Mouse (Mus musculus) myocyte (in vitro differentiated cells): Measurements from ENCODE around the gene Sltm. TPM values are rescaled to one million over a fixed set of nuclear protein-coding genes. Genes with fewer than 3 reads are reported as not detected.
"Not testable (repeated sequence)": the region's sequence is repeated elsewhere in the genome, so short reads cannot be mapped to it uniquely, and the experiment has no call there.

ENCODE experiments used
- H3K27me3 ChIP-seq: one replicate; pipeline ENCODE4 v1.6.1; 2011; ENCODE audit not compliant: control insufficient read depth, insufficient read depth, insufficient read length
- H3K36me3 ChIP-seq: one replicate; pipeline ENCODE4 v1.6.1; 2011; ENCODE audit not compliant: control insufficient read depth, insufficient read depth
- H3K4me2 ChIP-seq: one replicate; pipeline ENCODE4 v1.6.1; 2011; ENCODE audit warnings: low read depth, control low read depth
- H3K4me3 ChIP-seq: one replicate; pipeline ENCODE4 v1.5.1; 2011; ENCODE audit warnings: mild to moderate bottlenecking, control low read depth, moderate library complexity
- H3K79me2 ChIP-seq: one replicate; pipeline ENCODE4 v1.6.1; 2011; ENCODE audit not compliant: control insufficient read depth, insufficient read depth
- H3ac ChIP-seq: one replicate; pipeline ENCODE4 v1.6.1; 2011; ENCODE audit not compliant: control insufficient read depth, insufficient read length
- CEBPB ChIP-seq: IDR thresholded peaks from 2 replicates; pipeline ENCODE4 v1.6.1; 2011; ENCODE audit warnings: mild to moderate bottlenecking, moderate library complexity; ENCODE audit not compliant: poor library complexity, insufficient read depth, severe bottlenecking
- E2F4 ChIP-seq: IDR thresholded peaks from one replicate; pipeline ENCODE4 v1.6.1; 2011; ENCODE audit warnings: mild to moderate bottlenecking, control low read depth, moderate library complexity; ENCODE audit not compliant: insufficient read depth
- MAX ChIP-seq: IDR thresholded peaks from one replicate; pipeline ENCODE4 v1.6.1; 2011; ENCODE audit warnings: low read depth, mild to moderate bottlenecking, control low read depth
- MYOD1 ChIP-seq, 3 experiments: IDR thresholded peaks; one replicate each; pipeline ENCODE4 v1.6.1; 2011; ENCODE audit warnings: control low read depth in 2 of 3, low read depth in 2 of 3, mild to moderate bottlenecking in 2 of 3, moderate library complexity in 1 of 3; ENCODE audit not compliant: insufficient read length in 2 of 3, control insufficient read depth in 1 of 3
- MYOG ChIP-seq, 3 experiments: IDR thresholded peaks; one replicate each; pipeline ENCODE4 v1.6.1; 2011; ENCODE audit warnings: control low read depth in 2 of 3, low read depth in 2 of 3, mild to moderate bottlenecking in 2 of 3; ENCODE audit not compliant: insufficient read length in 2 of 3, control insufficient read depth in 1 of 3, insufficient read depth in 1 of 3
- POLR2A ChIP-seq: IDR thresholded peaks from one replicate; pipeline ENCODE4 v1.6.1; 2011; ENCODE audit warnings: low read depth, mild to moderate bottlenecking, control low read depth, moderate library complexity; ENCODE audit not compliant: insufficient read length
- POLR2AphosphoS2 ChIP-seq: IDR thresholded peaks from one replicate; pipeline ENCODE4 v1.6.1; 2011; ENCODE audit warnings: low read depth, control low read depth; ENCODE audit not compliant: insufficient read length
- REST ChIP-seq: IDR thresholded peaks from one replicate; pipeline ENCODE4 v1.6.1; 2011; ENCODE audit warnings: mild to moderate bottlenecking, control low read depth, moderate library complexity; ENCODE audit not compliant: insufficient read depth, insufficient read length
- SRF ChIP-seq: IDR thresholded peaks from one replicate; pipeline ENCODE4 v1.6.1; 2011; ENCODE audit warnings: low read depth; ENCODE audit not compliant: control insufficient read depth, insufficient read length
- TCF12 ChIP-seq: IDR thresholded peaks from one replicate; pipeline ENCODE4 v1.6.1; 2011; ENCODE audit warnings: mild to moderate bottlenecking, control low read depth; ENCODE audit not compliant: poor library complexity, insufficient read depth, severe bottlenecking
- TCF3 ChIP-seq: IDR thresholded peaks from one replicate; pipeline ENCODE4 v1.6.1; 2011; ENCODE audit warnings: low read depth, control low read depth; ENCODE audit not compliant: insufficient read length
- USF1 ChIP-seq: IDR thresholded peaks from one replicate; pipeline ENCODE4 v1.6.1; 2011; ENCODE audit warnings: low read depth, mild to moderate bottlenecking, control low read depth, moderate library complexity
- polyA plus RNA-seq: library from polyadenylated mRNA; unstranded; fragments of >200 nt; fragmentation: generic; extraction: Trizol; gene quantifications from one replicate; pipeline ENCODE4 v1.2.1, GENCODE M21; 2012; ENCODE audit warnings: missing spikeins

Gene Sltm
- polyA plus RNA-seq, 1 experiment: 10.8 TPM

GRCm38 (mm10) chr9:70544831-70545230, 2.3 kb downstream of the Sltm start:
- Histone ChIP-seq H3K36me3 (peaks cover 13% of the 10 kb centered on the region), H3K4me2 (peak overlapping the region; percentile 80), H3ac (no peak overlapping the region), H3K79me2 (peaks cover 65% of the 10 kb centered on the region), H3K4me3 (peak overlapping the region; percentile 77), H3K27me3 (no peaks in the 10 kb centered on the region)
- peak in 1 of 3 experiments; percentile 24 for TF ChIP-seq MYOD1 (IDR thresholded peaks at IDR 0.05; ENCODE audit: control insufficient read depth in 1 of 3, insufficient read length in 2 of 3, low read depth in 2 of 3)
- TF ChIP-seq CEBPB: no peak

- H3K4me2 ChIP-seq: not testable (repeated sequence)
Measured at GRCm38 (mm10) chr9:70546576-70546975, 4.0 kb downstream of the Sltm start.

GRCm38 (mm10) chr9:70548304-70548703, 5.8 kb downstream of the Sltm start:
- no peak overlapping the region for H3K4me2 ChIP-seq
- H3ac ChIP-seq: no peak overlapping the region
- H3K79me2 ChIP-seq: peaks cover 97% of the 10 kb centered on the region
- no peak overlapping the region for H3K4me3 ChIP-seq
- TF ChIP-seq MYOG (IDR thresholded peaks at IDR 0.05; ENCODE audit: control insufficient read depth in 1 of 3, insufficient read depth in 1 of 3, insufficient read length in 2 of 3, low read depth in 2 of 3) (no peak), E2F4 (no peak), SRF (no peak), CEBPB (no peak), REST (no peak), TCF12 (no peak), MAX (no peak), USF1 (no peak), POLR2AphosphoS2 (no peak), MYOD1 (IDR thresholded peaks at IDR 0.05; ENCODE audit: control insufficient read depth in 1 of 3, insufficient read length in 2 of 3, low read depth in 2 of 3) (no peak), POLR2A (no peak)
- H3K27me3 ChIP-seq: no peaks in the 10 kb centered on the region
- H3K36me3 ChIP-seq: peaks cover 21% of the 10 kb centered on the region

More at GRCm38 (mm10) chr9:70546576-70546975, 4.0 kb downstream of the Sltm start:
- not testable (repeated sequence) for H3K4me3 ChIP-seq, H3ac ChIP-seq, H3K27me3 ChIP-seq
- peaks cover 13% of the 10 kb centered on the region for H3K36me3 ChIP-seq
- H3K79me2 ChIP-seq: peaks cover 81% of the 10 kb centered on the region

- Histone ChIP-seq H3ac (no peak overlapping the region), H3K36me3 (peaks cover 13% of the 10 kb centered on the region), H3K4me2 (no peak overlapping the region), H3K4me3 (no peak overlapping the region), H3K27me3 (no peaks in the 10 kb centered on the region), H3K79me2 (peaks cover 81% of the 10 kb centered on the region)
- TF ChIP-seq TCF12 (no peak), POLR2A (no peak), SRF (no peak), MAX (no peak), TCF3 (no peak), POLR2AphosphoS2 (no peak), MYOD1 (IDR thresholded peaks at IDR 0.05; ENCODE audit: control insufficient read depth in 1 of 3, insufficient read length in 2 of 3, low read depth in 2 of 3) (no peak), MYOG (IDR thresholded peaks at IDR 0.05; ENCODE audit: control insufficient read depth in 1 of 3, insufficient read depth in 1 of 3, insufficient read length in 2 of 3, low read depth in 2 of 3) (no peak), USF1 (no peak), E2F4 (no peak), CEBPB (no peak), REST (no peak)
Measured at GRCm38 (mm10) chr9:70551524-70551923, 9.0 kb downstream of the Sltm start.

- H3K4me2 ChIP-seq, H3K27me3 ChIP-seq, H3K4me3 ChIP-seq, H3ac ChIP-seq: not testable (repeated sequence)
- H3K79me2 ChIP-seq: peaks cover 79% of the 10 kb centered on the region
- peaks cover 13% of the 10 kb centered on the region for H3K36me3 ChIP-seq
Measured at GRCm38 (mm10) chr9:70552233-70552632, 9.7 kb downstream of the Sltm start.

- no peak overlapping the region for H3K4me3 ChIP-seq
- H3K4me2 ChIP-seq: no peak overlapping the region
- H3K36me3 ChIP-seq: peaks cover 13% of the 10 kb centered on the region
- H3K27me3 ChIP-seq: no peaks in the 10 kb centered on the region
- TF ChIP-seq REST: no peak
- no peak for TF ChIP-seq TCF12
- no peak for TF ChIP-seq MAX
- no peak for TF ChIP-seq E2F4
- TF ChIP-seq POLR2A: no peak
- no peak for TF ChIP-seq SRF
- no peak for TF ChIP-seq MYOD1 (IDR thresholded peaks at IDR 0.05; ENCODE audit: control insufficient read depth in 1 of 3, insufficient read length in 2 of 3, low read depth in 2 of 3)
- no peak for TF ChIP-seq USF1
- TF ChIP-seq TCF3: no peak
- TF ChIP-seq MYOG (IDR thresholded peaks at IDR 0.05; ENCODE audit: control insufficient read depth in 1 of 3, insufficient read depth in 1 of 3, insufficient read length in 2 of 3, low read depth in 2 of 3): no peak
- TF ChIP-seq CEBPB: no peak
- TF ChIP-seq POLR2AphosphoS2: no peak
- H3ac ChIP-seq: no peak overlapping the region
- H3K79me2 ChIP-seq: peaks cover 71% of the 10 kb centered on the region
Measured at GRCm38 (mm10) chr9:70555431-70555830, 12.9 kb downstream of the Sltm start.
